Mouse (Mus musculus) left cerebral cortex, postnatal 36 days (tissue): ENCODE data around the gene Ltbp3. TPM values are rescaled to one million over a fixed set of nuclear protein-coding genes. Genes with fewer than 3 reads are reported as not detected.

Experiments used
- DNase-seq, 2 experiments: peaks; one replicate each; pipeline ENCODE4 v3.0.0; 2021 to 2022; ENCODE audit warnings: low spot score in 2 of 2, mixed read lengths in 1 of 2
- intact Hi-C: fragments of 180-260 bp; cut with DNase I; formaldehyde crosslinking; loops from one replicate; pipeline ENCODE4 v1.15.1; 2025
- total RNA-seq, 2 experiments: library from RNA; stranded (reverse); gene quantifications; 2 replicates each; pipeline ENCODE4 v1.2.3; 2021

Ltbp3 gene
- total RNA-seq, 2 experiments from 2014 or later: 25.1 to 40.3 TPM

- intact Hi-C loops: no loop called here
- DNase-seq: no peak
Observed at GRCm38 (mm10) chr19:5745756-5746710, 5.3 kb downstream of the Ltbp3 start.

- no peak for DNase-seq
- intact Hi-C loops: no loop called here
Observed at GRCm38 (mm10) chr19:5746907-5747363, 6.2 kb downstream of the Ltbp3 start.

GRCm38 (mm10) chr19:5749476-5749875, 8.8 kb downstream of the Ltbp3 start:
- intact Hi-C loops: no loop called here
- DNase-seq: no peak

GRCm38 (mm10) chr19:5750951-5751350, 10.2 kb downstream of the Ltbp3 start:
- DNase-seq: no peak
- intact Hi-C loops: no loop called here

DNA sequence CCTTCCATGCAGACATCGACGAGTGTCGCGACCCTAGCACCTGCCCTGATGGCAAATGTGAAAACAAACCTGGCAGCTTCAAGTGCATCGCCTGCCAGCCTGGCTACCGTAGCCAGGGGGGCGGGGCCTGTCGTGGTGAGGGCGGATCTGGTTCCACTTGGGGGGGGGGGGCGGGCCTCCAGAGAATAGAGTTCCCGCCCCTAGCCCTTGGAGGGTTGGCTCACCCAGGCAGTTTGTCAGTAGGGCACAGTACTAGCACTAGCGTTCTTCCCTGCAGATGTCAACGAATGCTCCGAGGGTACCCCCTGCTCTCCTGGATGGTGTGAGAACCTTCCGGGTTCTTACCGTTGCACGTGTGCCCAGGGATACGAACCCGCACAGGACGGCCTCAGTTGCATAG, 11.0 kb downstream of the Ltbp3 start:
- intact Hi-C loops: no loop called here
- DNase-seq: no peak

DNA sequence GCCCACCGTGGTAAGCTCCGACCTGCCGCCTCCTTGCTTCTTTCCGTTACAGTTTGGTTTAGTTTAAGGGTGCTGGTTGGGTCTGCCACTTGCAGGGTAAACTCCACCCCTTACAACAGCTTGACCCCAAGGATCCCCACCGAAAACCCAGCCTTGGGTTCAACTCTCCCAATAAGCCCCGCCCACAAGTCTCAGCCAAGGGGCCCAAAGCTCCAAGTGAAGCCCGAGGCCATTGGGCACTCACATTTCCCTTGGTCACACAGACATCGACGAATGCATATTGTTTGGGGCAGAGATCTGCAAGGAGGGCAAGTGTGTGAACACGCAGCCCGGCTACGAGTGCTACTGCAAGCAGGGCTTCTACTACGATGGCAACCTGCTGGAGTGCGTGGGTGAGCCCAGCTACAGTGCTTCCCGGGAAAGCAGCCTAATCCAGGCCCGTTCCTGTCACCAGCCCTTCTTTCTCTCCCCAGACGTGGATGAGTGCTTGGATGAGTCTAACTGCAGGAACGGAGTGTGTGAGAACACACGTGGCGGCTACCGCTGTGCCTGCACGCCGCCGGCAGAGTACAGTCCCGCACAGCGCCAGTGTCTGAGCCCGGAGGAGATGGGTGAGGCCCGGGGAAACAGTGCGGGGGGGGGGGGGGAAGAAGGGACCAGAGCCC, 15.7 kb downstream of the Ltbp3 start:
- intact Hi-C loops: no loop called here

GRCm38 (mm10) chr19:5756991-5757636, 16.4 kb downstream of the Ltbp3 start:
- no peak for DNase-seq
- intact Hi-C loops: no loop called here

More for the DNA sequence above, 15.7 kb downstream of the Ltbp3 start:
- DNase-seq: peak; percentile 76 to 81

- DNase-seq: no peak
- intact Hi-C loops: no loop called here
Observed at GRCm38 (mm10) chr19:5758878-5759403, 18.2 kb downstream of the Ltbp3 start.

- intact Hi-C loops: no loop called here
Observed at GRCm38 (mm10) chr19:5763163-5763562, 22.5 kb downstream of the Ltbp3 start.

GRCm38 (mm10) chr19:5767271-5767670, 26.6 kb downstream of the Ltbp3 start:
- intact Hi-C loops: no loop called here
- no peak for DNase-seq

More at GRCm38 (mm10) chr19:5763163-5763562, 22.5 kb downstream of the Ltbp3 start:
- DNase-seq: no peak

DNA sequence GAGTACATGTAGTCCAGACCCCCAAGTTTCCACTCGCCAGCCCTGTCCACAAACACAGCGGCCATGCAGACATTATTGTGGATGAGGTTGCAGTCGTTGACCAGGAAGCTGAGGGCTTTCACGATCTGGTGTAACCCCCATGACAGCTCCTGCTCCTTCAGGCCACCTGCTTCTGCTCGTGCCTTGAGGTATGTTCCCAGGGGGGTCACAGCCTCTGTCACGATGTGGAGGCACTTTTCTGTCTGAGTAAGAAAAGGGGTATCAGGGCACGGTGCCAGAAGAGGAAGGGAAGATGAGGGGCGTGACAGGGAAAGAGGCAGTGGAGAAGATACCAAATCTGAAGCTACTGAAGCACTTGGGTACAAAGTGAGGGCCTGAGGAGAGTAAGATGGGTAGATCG, 29.6 kb downstream of the Ltbp3 start:
- DNase-seq: no peak
- intact Hi-C loops: loop anchor here (2.0 kb wide), 1 partner anchor 42 kb away; the partner anchor contains the start of gene Fam89b

- peak; percentile 89 to 91 for DNase-seq
- intact Hi-C loops: loop anchor here (2.0 kb wide), 1 partner anchor 42 kb away; the partner anchor contains the start of gene Fam89b
Observed at GRCm38 (mm10) chr19:5770925-5771860, 30.5 kb downstream of the Ltbp3 start, which contains the start of gene Scyl1. Scyl1 (minus strand) TSS chr19:5771419.

GRCm38 (mm10) chr19:5777387-5778032, 36.8 kb downstream of the Ltbp3 start:
- intact Hi-C loops: no loop called here
- no peak for DNase-seq

GRCm38 (mm10) chr19:5778312-5778711, 37.6 kb downstream of the Ltbp3 start:
- intact Hi-C loops: no loop called here
- no peak for DNase-seq

DNA sequence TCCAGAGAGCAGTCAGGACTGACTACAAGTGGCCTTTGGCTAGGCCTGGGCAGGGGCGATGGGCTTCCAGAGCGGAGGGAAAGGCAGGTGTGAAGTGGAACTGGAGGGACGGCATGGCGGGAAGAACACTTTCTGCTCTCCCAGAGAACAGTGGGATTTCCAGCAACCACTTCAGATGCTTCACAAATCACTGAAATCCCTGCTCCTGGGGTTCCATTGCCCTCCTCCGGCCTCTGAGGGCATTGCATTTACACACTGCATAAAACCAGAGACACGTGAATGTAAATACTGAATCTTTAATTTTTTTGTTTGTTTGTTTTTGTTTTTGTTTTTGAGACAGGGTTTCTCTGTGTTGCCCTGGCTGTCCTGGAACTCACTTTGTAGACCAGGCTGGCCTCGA, 39.5 kb downstream of the Ltbp3 start:
- intact Hi-C loops: loop anchor here (1.0 kb wide), 1 partner anchor 69 kb away; no protein-coding TSS in a partner anchor
- no peak for DNase-seq

DNA sequence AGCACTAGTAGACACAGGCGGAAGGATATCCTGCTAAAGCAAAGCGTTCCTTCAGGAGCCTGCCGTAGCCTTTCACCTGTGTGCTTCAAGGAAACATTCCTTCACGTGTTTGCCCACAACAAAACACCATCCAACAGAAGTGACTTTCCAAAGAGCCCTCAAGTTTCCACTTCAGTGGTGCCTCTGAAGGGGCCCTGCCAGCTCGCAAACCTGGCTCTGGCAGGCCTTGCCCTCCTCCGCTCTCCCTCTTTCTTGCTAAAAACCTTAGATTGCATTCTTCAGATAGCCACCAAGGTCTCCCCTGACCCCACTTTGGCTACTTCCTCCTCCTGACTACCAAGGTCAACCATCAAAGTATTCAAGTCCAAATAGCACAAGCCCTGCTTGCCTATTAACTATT, 40.8 kb downstream of the Ltbp3 start:
- no peak for DNase-seq
- intact Hi-C loops: no loop called here

DNA sequence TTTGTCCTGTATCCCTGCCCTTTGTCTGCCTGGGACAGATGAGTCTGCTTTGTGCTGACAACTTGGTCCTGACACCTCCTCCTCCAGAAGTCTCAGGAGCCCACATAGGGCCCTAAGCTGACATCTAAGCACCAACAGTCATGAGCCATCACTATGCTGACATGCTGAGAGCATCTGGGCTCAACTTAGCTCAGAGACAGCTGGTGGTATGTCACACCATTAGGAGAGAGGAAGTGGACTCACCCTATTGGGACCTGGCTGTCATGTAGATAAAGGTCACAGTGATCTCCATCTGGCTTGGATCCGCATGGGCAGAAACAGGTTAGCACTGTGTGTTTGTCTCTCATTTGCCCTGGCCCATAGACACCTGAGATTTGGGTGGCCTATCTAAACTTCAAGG, 41.4 kb downstream of the Ltbp3 start:
- DNase-seq: no peak
- intact Hi-C loops: no loop called here

- DNase-seq: no peak
Observed at GRCm38 (mm10) chr19:5784958-5785577, 44.4 kb downstream of the Ltbp3 start.

More at GRCm38 (mm10) chr19:5784958-5785577, 44.4 kb downstream of the Ltbp3 start:
- intact Hi-C loops: no loop called here
